Mouse (Mus musculus) liver, embryonic 14.5 days (tissue): ENCODE measurements at regions not wholly inside any gene's neighbourhood (a gene's known extent, or its start where the extent isn't known, plus 50 kb on each side); places are given as distances from the start of the nearest gene placed in this dataset.

Experiments used
- ATAC-seq: fragments of 200-750 bp; cut with Nextera tagmentation; 2 replicates; pipeline ENCODE4 v1.8.0; 2017; ENCODE audit warnings: moderate number of reproducible peaks, mild to moderate bottlenecking, moderate library complexity; ENCODE audit not compliant: insufficient read depth
- DNase-seq, 3 experiments: peaks; one replicate each; pipeline ENCODE4 v3.0.0-alpha.2; 2012 to 2013; ENCODE audit warnings: low read depth in 3 of 3, low spot score in 3 of 3
- H3K27ac ChIP-seq: fragments of 300-500 bp; sonication (generic); 2 replicates; pipeline ENCODE4 v1.5.1; 2014; ENCODE audit warnings: moderate library complexity, mild to moderate bottlenecking, control low read depth, inconsistent platforms
- H3K27me3 ChIP-seq: fragments of 300-500 bp; sonication (generic); 2 replicates; pipeline ENCODE4 v1.6.1; 2014; ENCODE audit warnings: mild to moderate bottlenecking, low read length, moderate library complexity; ENCODE audit not compliant: control insufficient read depth, insufficient read depth
- H3K36me3 ChIP-seq: fragments of 300-500 bp; sonication (generic); replicated peaks from 2 replicates; pipeline ENCODE4 v1.6.1; 2014; ENCODE audit warnings: low read depth; ENCODE audit not compliant: control insufficient read depth, insufficient read depth
- H3K4me1 ChIP-seq, 2 experiments: fragments of 200-500 bp in 1 of 2; fragments of 300-500 bp in 1 of 2; sonication (generic) in 1 of 2; replicated peaks; 2 replicates each; pipeline ENCODE4 v1.6.1; 2012 to 2014; ENCODE audit warnings: antibody characterized with exemption in 1 of 2, inconsistent platforms in 1 of 2, low read length in 1 of 2; ENCODE audit not compliant: control insufficient read depth in 2 of 2, insufficient read depth in 2 of 2
- H3K4me2 ChIP-seq: fragments of 300-500 bp; sonication (generic); 2 replicates; pipeline ENCODE4 v1.6.1; 2014; ENCODE audit warnings: low read depth, mild to moderate bottlenecking, control low read depth, moderate library complexity
- H3K4me3 ChIP-seq, 2 experiments: fragments of 200-500 bp in 1 of 2; fragments of 300-500 bp in 1 of 2; sonication (generic) in 1 of 2; 2 replicates each; pipeline ENCODE4 v1.5.1; 2012 to 2014; ENCODE audit warnings: low read depth in 2 of 2, low read length in 2 of 2, mild to moderate bottlenecking in 2 of 2, control low read depth in 1 of 2, inconsistent platforms in 1 of 2, moderate library complexity in 1 of 2; ENCODE audit not compliant: insufficient read depth in 1 of 2
- H3K9ac ChIP-seq: fragments of 300-500 bp; sonication (generic); replicated peaks from 2 replicates; pipeline ENCODE4 v1.6.1; 2014; ENCODE audit warnings: mild to moderate bottlenecking, control low read depth, moderate library complexity
- H3K9me3 ChIP-seq: fragments of 300-500 bp; sonication (generic); 2 replicates; pipeline ENCODE4 v1.6.1; 2016; ENCODE audit warnings: low read length, mixed read lengths; ENCODE audit not compliant: control insufficient read depth
- CTCF ChIP-seq: IDR thresholded peaks from 2 replicates; pipeline ENCODE4 v1.5.1; 2016; ENCODE audit warnings: antibody characterized with exemption, low read depth, control low read depth
- EP300 ChIP-seq: IDR thresholded peaks from 2 replicates; pipeline ENCODE4 v1.6.1; 2016; ENCODE audit warnings: antibody characterized with exemption, low read depth
- WGBS: fragments of 180-500 bp; shearing (Covaris S2); extraction: QIAGEN DNeasy Blood & Tissue Kit; methylation state at CpG from one replicate; pipeline ENCODE4 v1.1.7; 2014; ENCODE audit not compliant: insufficient replicate concordance; 5-methylcytosine and 5-hydroxymethylcytosine counted together

GRCm38 (mm10) chr5:112055018-112055417 lies 197.3 kb downstream of the Cryba4 start:
- no peak for DNase-seq
- no peaks in the 10 kb centered on the region for H3K27me3 ChIP-seq
- ATAC-seq: no peak
- WGBS: 45% methylated on average over 4 of the region's 4 CpGs
- no peak overlapping the region for H3K4me2 ChIP-seq
- H3K4me1 ChIP-seq: no peaks in the 10 kb centered on the region
- H3K36me3 ChIP-seq: no peaks in the 10 kb centered on the region
- TF ChIP-seq CTCF (no peak), EP300 (no peak)
- H3K9ac ChIP-seq: no peak overlapping the region
- H3K9me3 ChIP-seq: no peaks in the 10 kb centered on the region
- no peak overlapping the region for H3K27ac ChIP-seq
- H3K4me3 ChIP-seq: no peak overlapping the region

GRCm38 (mm10) chr5:112069917-112070316 lies 182.4 kb downstream of the Cryba4 start:
- DNase-seq (no peak), ATAC-seq (no peak)
- no peaks in the 10 kb centered on the region for H3K36me3 ChIP-seq
- no peak overlapping the region for H3K27ac ChIP-seq
- H3K9me3 ChIP-seq: no peaks in the 10 kb centered on the region
- no peaks in the 10 kb centered on the region for H3K4me1 ChIP-seq
- no peak overlapping the region for H3K4me2 ChIP-seq
- no peak overlapping the region for H3K9ac ChIP-seq
- TF ChIP-seq CTCF: no peak
- no peak for TF ChIP-seq EP300
- H3K27me3 ChIP-seq: no peaks in the 10 kb centered on the region
- no peak overlapping the region for H3K4me3 ChIP-seq
- 77% methylated on average over 13 of the region's 13 CpGs for WGBS

- TF ChIP-seq EP300: no peak
- TF ChIP-seq CTCF: no peak
- WGBS: 49% methylated on average over 4 of the region's 4 CpGs
- no peaks in the 10 kb centered on the region for H3K9me3 ChIP-seq
- H3K27ac ChIP-seq: no peak overlapping the region
- H3K9ac ChIP-seq: no peak overlapping the region
- DNase-seq: no peak
- H3K36me3 ChIP-seq: no peaks in the 10 kb centered on the region
- no peaks in the 10 kb centered on the region for H3K4me1 ChIP-seq
- no peak overlapping the region for H3K4me2 ChIP-seq
- no peak for ATAC-seq
- no peak overlapping the region for H3K4me3 ChIP-seq
- H3K27me3 ChIP-seq: no peaks in the 10 kb centered on the region
Observed at GRCm38 (mm10) chr5:112072456-112072855, 179.9 kb downstream of the Cryba4 start.

GRCm38 (mm10) chr5:112077097-112077496 lies 175.2 kb downstream of the Cryba4 start:
- 63% methylated on average over 14 of the region's 14 CpGs for WGBS
- Histone ChIP-seq H3K4me2 (no peak overlapping the region), H3K27me3 (no peaks in the 10 kb centered on the region), H3K9ac (no peak overlapping the region), H3K4me1 (no peaks in the 10 kb centered on the region), H3K27ac (no peak overlapping the region), H3K36me3 (no peaks in the 10 kb centered on the region), H3K9me3 (no peaks in the 10 kb centered on the region), H3K4me3 (no peak overlapping the region)
- TF ChIP-seq CTCF: no peak
- ATAC-seq (no peak), DNase-seq (no peak)

- Histone ChIP-seq H3K4me3 (no peak overlapping the region), H3K4me1 (no peaks in the 10 kb centered on the region), H3K27ac (no peak overlapping the region), H3K9me3 (no peaks in the 10 kb centered on the region), H3K4me2 (no peak overlapping the region), H3K27me3 (no peaks in the 10 kb centered on the region), H3K36me3 (no peaks in the 10 kb centered on the region), H3K9ac (no peak overlapping the region)
- DNase-seq (no peak), ATAC-seq (no peak)
- 68% methylated on average over 19 of the region's 19 CpGs for WGBS
- peak; percentile 28 for TF ChIP-seq CTCF
- no peak for TF ChIP-seq EP300
Observed at GRCm38 (mm10) chr5:112077840-112078600, 174.3 kb downstream of the Cryba4 start.
